Mouse (Mus musculus): ENCODE data around the gene Tet3.

- TF ChIP-seq CTCF (IDR thresholded peaks at IDR 0.05; ENCODE audit: low read depth, low read length) (no peak), POLR2A (IDR thresholded peaks at IDR 0.05; ENCODE audit: insufficient read depth, low read length) (no peak)
These were observed 63.2 kb downstream of the Tet3 start for GRCm38 (mm10) chr6:83395544-83396229.

All from ES-Bruce4 (cell line).